Mouse (Mus musculus) CH12.LX (cell line): ENCODE measurements around the gene Myo10. TPM values are rescaled to one million over a fixed set of nuclear protein-coding genes. Genes with fewer than 3 reads are reported as not detected.
A peak's percentile ranks its signal among the peaks of the same experiment; 100 is the strongest.

Experiments
- DNase-seq: peaks from one replicate; pipeline ENCODE4 v3.0.0-alpha.2; 2013; ENCODE audit errors: extremely low read depth
- H3K27ac ChIP-seq: 2 replicates; pipeline ENCODE4 v1.5.1; 2012; ENCODE audit warnings: low read depth, mild to moderate bottlenecking, control low read depth, moderate library complexity; ENCODE audit not compliant: insufficient read depth
- H3K27me3 ChIP-seq: replicated peaks from 2 replicates; pipeline ENCODE3; 2012; ENCODE audit warnings: inconsistent platforms
- H3K36me3 ChIP-seq, 2 experiments: replicated peaks in 1 of 2; 2 replicates each; pipeline versions ENCODE3 to v1.6.1; 2012; ENCODE audit warnings: inconsistent platforms in 1 of 2, low read length in 1 of 2, mild to moderate bottlenecking in 1 of 2, mixed read lengths in 1 of 2, moderate library complexity in 1 of 2; ENCODE audit not compliant: control insufficient read depth in 1 of 2, insufficient read depth in 1 of 2
- H3K4me1 ChIP-seq, 2 experiments: 2 replicates each; pipeline ENCODE4 v1.6.1; 2012; ENCODE audit warnings: inconsistent platforms in 1 of 2, moderate library complexity in 1 of 2; ENCODE audit not compliant: insufficient read depth in 2 of 2, control insufficient read depth in 1 of 2
- H3K4me2 ChIP-seq: 2 replicates; pipeline ENCODE4 v1.6.1; 2012; ENCODE audit warnings: low read depth, mild to moderate bottlenecking, control low read depth; ENCODE audit not compliant: poor library complexity, insufficient read depth, severe bottlenecking
- H3K4me3 ChIP-seq, 3 experiments: fragments of 150-350 bp in 1 of 3; sonication (generic) in 1 of 3; replicated peaks in 1 of 3; 2 replicates each; pipeline versions ENCODE3 to v1.5.1; 2011 to 2012; ENCODE audit warnings: low read depth in 2 of 3, low read length in 2 of 3, mild to moderate bottlenecking in 2 of 3, moderate library complexity in 2 of 3, control low read depth in 1 of 3, improper control_type of control experiment in 1 of 3, inconsistent platforms in 1 of 3, mixed read lengths in 1 of 3; ENCODE audit not compliant: poor library complexity in 1 of 3
- H3K79me2 ChIP-seq: replicated peaks from 2 replicates; pipeline ENCODE4 v1.6.1; 2012; ENCODE audit warnings: mild to moderate bottlenecking, moderate library complexity; ENCODE audit not compliant: control insufficient read depth, poor library complexity, insufficient read depth, severe bottlenecking; ENCODE audit errors: extremely low read depth
- H3K9ac ChIP-seq: 2 replicates; pipeline ENCODE4 v1.6.1; 2012; ENCODE audit warnings: low read depth, mild to moderate bottlenecking, control low read depth, moderate library complexity; ENCODE audit not compliant: insufficient read depth
- H3K9me3 ChIP-seq: replicated peaks from 2 replicates; pipeline ENCODE3; 2012; ENCODE audit warnings: low read length, inconsistent platforms, mixed read lengths
- BHLHE40 ChIP-seq: IDR thresholded peaks from 2 replicates; pipeline ENCODE4 v1.6.1; 2011; ENCODE audit warnings: mild to moderate bottlenecking, low read depth, low read length, improper control_type of control experiment
- CHD1 ChIP-seq: IDR thresholded peaks from 2 replicates; pipeline ENCODE4 v1.6.1; 2012; ENCODE audit warnings: low read depth, low read length, improper control_type of control experiment, inconsistent platforms
- CHD2 ChIP-seq: IDR thresholded peaks from 2 replicates; pipeline ENCODE4 v1.6.1; 2011; ENCODE audit warnings: low read length, improper control_type of control experiment
- CTCF ChIP-seq, 2 experiments: IDR thresholded peaks in 1 of 2; conservative IDR thresholded peaks in 1 of 2; 2 replicates each; pipeline ENCODE4 v1.5.1; 2011 to 2012; ENCODE audit warnings: low read depth in 2 of 2, low read length in 2 of 2, improper control_type of control experiment in 1 of 2, inconsistent platforms in 1 of 2, mild to moderate bottlenecking in 1 of 2, moderate library complexity in 1 of 2
- E2F4 ChIP-seq: IDR thresholded peaks from 2 replicates; pipeline ENCODE4 v1.6.1; 2011; ENCODE audit warnings: low read depth, low read length, improper control_type of control experiment; ENCODE audit not compliant: insufficient replicate concordance
- ELF1 ChIP-seq: IDR thresholded peaks from 2 replicates; pipeline ENCODE4 v1.6.1; 2014; ENCODE audit warnings: low read depth, mild to moderate bottlenecking, inconsistent platforms, low read length, improper control_type of control experiment
- EP300 ChIP-seq: IDR thresholded peaks from 2 replicates; pipeline ENCODE4 v1.6.1; 2011; ENCODE audit warnings: low read length, improper control_type of control experiment
- ETS1 ChIP-seq: conservative IDR thresholded peaks from 2 replicates; pipeline ENCODE4 v1.6.1; 2012; ENCODE audit warnings: low read depth, mild to moderate bottlenecking, inconsistent platforms, low read length, improper control_type of control experiment, moderate library complexity
- GABPA ChIP-seq: IDR thresholded peaks from 2 replicates; pipeline ENCODE4 v1.6.1; 2012; ENCODE audit warnings: low read depth, low read length, improper control_type of control experiment, inconsistent platforms; ENCODE audit not compliant: insufficient replicate concordance
- HCFC1 ChIP-seq: IDR thresholded peaks from 2 replicates; pipeline ENCODE4 v1.6.1; 2012; ENCODE audit warnings: low read depth, mild to moderate bottlenecking, inconsistent platforms, low read length, improper control_type of control experiment
- JUND ChIP-seq: conservative IDR thresholded peaks from 2 replicates; pipeline ENCODE4 v1.6.1; 2011; ENCODE audit warnings: low read depth, low read length, improper control_type of control experiment
- MAFK ChIP-seq: IDR thresholded peaks from 2 replicates; pipeline ENCODE4 v1.6.1; 2011; ENCODE audit warnings: low read length, improper control_type of control experiment; ENCODE audit not compliant: insufficient replicate concordance
- MAX ChIP-seq: IDR thresholded peaks from 2 replicates; pipeline ENCODE4 v1.6.1; 2011; ENCODE audit warnings: low read length, improper control_type of control experiment
- MAZ ChIP-seq: IDR thresholded peaks from 2 replicates; pipeline ENCODE4 v1.6.1; 2012; ENCODE audit warnings: low read depth, mild to moderate bottlenecking, inconsistent platforms, low read length, improper control_type of control experiment, moderate library complexity
- MEF2A ChIP-seq: IDR thresholded peaks from 2 replicates; pipeline ENCODE4 v1.6.1; 2014; ENCODE audit warnings: low read depth, mild to moderate bottlenecking, inconsistent platforms, low read length, improper control_type of control experiment, borderline replicate concordance
- MXI1 ChIP-seq: IDR thresholded peaks from 2 replicates; pipeline ENCODE4 v1.6.1; 2011; ENCODE audit warnings: mild to moderate bottlenecking, low read depth, low read length, improper control_type of control experiment
- NELFE ChIP-seq: IDR thresholded peaks from 2 replicates; pipeline ENCODE4 v1.6.1; 2011; ENCODE audit warnings: low read depth, low read length, improper control_type of control experiment
- NRF1 ChIP-seq: IDR thresholded peaks from 2 replicates; pipeline ENCODE4 v1.6.1; 2014; ENCODE audit warnings: low read depth, mild to moderate bottlenecking, inconsistent platforms, low read length, improper control_type of control experiment, moderate library complexity
- PAX5 ChIP-seq: IDR thresholded peaks from 2 replicates; pipeline ENCODE4 v1.6.1; 2012; ENCODE audit warnings: low read length, inconsistent platforms, mixed read lengths
- POLR2A ChIP-seq: IDR thresholded peaks from 2 replicates; pipeline ENCODE4 v1.6.1; 2011; ENCODE audit warnings: low read depth, mild to moderate bottlenecking, improper control_type of control experiment, low read length
- POLR2AphosphoS2 ChIP-seq: IDR thresholded peaks from 2 replicates; pipeline ENCODE4 v1.6.1; 2011; ENCODE audit warnings: low read depth, low read length, improper control_type of control experiment
- RAD21 ChIP-seq: IDR thresholded peaks from 2 replicates; pipeline ENCODE4 v1.6.1; 2011; ENCODE audit warnings: low read depth, mild to moderate bottlenecking, low read length, improper control_type of control experiment, moderate library complexity
- RCOR1 ChIP-seq: conservative IDR thresholded peaks from 2 replicates; pipeline ENCODE4 v1.6.1; 2012; ENCODE audit warnings: low read depth, mild to moderate bottlenecking, inconsistent platforms, low read length, improper control_type of control experiment
- SIN3A ChIP-seq: IDR thresholded peaks from 2 replicates; pipeline ENCODE4 v1.6.1; 2012; ENCODE audit warnings: low read length, improper control_type of control experiment, inconsistent platforms
- SMC3 ChIP-seq: IDR thresholded peaks from 2 replicates; pipeline ENCODE4 v1.6.1; 2011; ENCODE audit warnings: low read depth, low read length, improper control_type of control experiment
- TBP ChIP-seq: conservative IDR thresholded peaks from 2 replicates; pipeline ENCODE4 v1.6.1; 2011; ENCODE audit warnings: low read depth, low read length, improper control_type of control experiment
- UBTF ChIP-seq: IDR thresholded peaks from 2 replicates; pipeline ENCODE4 v1.6.1; 2012; ENCODE audit warnings: low read depth, mild to moderate bottlenecking, inconsistent platforms, low read length, improper control_type of control experiment, moderate library complexity
- USF2 ChIP-seq: conservative IDR thresholded peaks from 2 replicates; pipeline ENCODE4 v1.6.1; 2011; ENCODE audit warnings: low read depth, low read length, improper control_type of control experiment
- ZC3H11A ChIP-seq: IDR thresholded peaks from 2 replicates; pipeline ENCODE4 v1.6.1; 2012; ENCODE audit warnings: low read depth, mild to moderate bottlenecking, inconsistent platforms, low read length, improper control_type of control experiment
- ZMIZ1 ChIP-seq: IDR thresholded peaks from 2 replicates; pipeline ENCODE4 v1.6.1; 2012; ENCODE audit warnings: low read depth, mild to moderate bottlenecking, inconsistent platforms, low read length, improper control_type of control experiment
- ZNF384 ChIP-seq: IDR thresholded peaks from 2 replicates; pipeline ENCODE4 v1.6.1; 2012; ENCODE audit warnings: low read depth, low read length, improper control_type of control experiment, inconsistent platforms
- dilution Hi-C: fragments of 300-500 bp; cut with MboI; formaldehyde crosslinking; loops from 2 replicates; pipeline ENCODE4 v1.14.3; 2020; ENCODE audit warnings: low sequenced_read_pairs; ENCODE audit not compliant: extremely low pct_unique_long_range_greater_than_20kb, extremely low pct_ligation_motif_present
- in situ Hi-C: fragments of 300-500 bp; cut with MboI; formaldehyde crosslinking; loops from 3 replicates; pipeline ENCODE4 v1.14.3; 2019; ENCODE audit warnings: low sequenced_read_pairs, low pct_ligation_motif_present, low pct_unique_long_range_greater_than_20kb, mixed read lengths
- polyA plus RNA-seq: library from polyadenylated mRNA; unstranded; fragments of >175 nt; gene quantifications from 2 replicates; pipeline ENCODE4 v1.2.1, GENCODE M21; 2012; ENCODE audit warnings: low read depth; ENCODE audit not compliant: insufficient read length
- total RNA-seq, 2 experiments: library from RNA; depleted of rRNA; stranded (reverse); fragments of 300-350 nt in 1 of 2; fragments of >200 nt in 1 of 2; gene quantifications; 2 replicates each; pipeline ENCODE4 v1.2.3; 2012 to 2014

Gene Myo10
- total and polyA plus RNA-seq, 3 experiments = 6.4 to 13.6 (median 8.6) TPM

DNA sequence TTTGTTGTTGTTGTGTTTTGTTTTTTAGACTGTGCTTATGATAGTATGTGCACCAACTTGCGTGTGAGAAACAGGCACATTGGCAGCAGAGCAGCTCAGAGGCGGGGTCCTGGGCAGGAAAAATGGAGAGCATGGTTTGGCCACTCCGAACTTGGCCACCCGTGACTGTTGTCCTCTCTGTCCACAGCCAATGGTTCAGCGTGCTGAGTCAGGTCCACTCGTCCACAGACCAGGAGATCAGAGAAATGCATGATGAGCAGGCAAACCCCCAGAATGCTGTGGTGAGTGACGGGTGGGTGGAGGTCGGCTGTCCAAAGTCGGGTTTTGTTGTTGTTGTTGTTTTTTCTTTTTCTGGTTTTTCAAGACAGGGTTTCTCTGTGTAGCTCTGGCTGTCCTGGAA is 173.2 kb downstream of the Myo10 start:
- dilution Hi-C loops (no loop called here), in situ Hi-C loops (no loop called here)
- Histone ChIP-seq H3K27ac (no peak overlapping the region), H3K36me3 (peaks cover 8 to 83% of the 10 kb centered on the region in 2 experiments), H3K79me2 (no peaks in the 10 kb centered on the region), H3K4me3 (no peak overlapping the region), H3K4me1 (0 out of 4 replicates have a peak, but pooled peaks cover 0 to 4% of the 10 kb centered on the region in 2 experiments), H3K4me2 (no peak overlapping the region), H3K27me3 (no peaks in the 10 kb centered on the region), H3K9me3 (no peaks in the 10 kb centered on the region), H3K9ac (no peak overlapping the region)
- no peak for TF ChIP-seq SMC3
- TF ChIP-seq CTCF (conservative IDR thresholded peaks at IDR 0.05 in 1 of 2, IDR thresholded peaks at IDR 0.05 in 1 of 2; ENCODE audit: low read depth in 2 of 2, low read length in 2 of 2) = no peak
- TF ChIP-seq ZC3H11A = no peak
- TF ChIP-seq ELF1 = no peak
- TF ChIP-seq HCFC1 = no peak
- TF ChIP-seq NRF1 = no peak
- no peak for TF ChIP-seq CHD1
- TF ChIP-seq POLR2AphosphoS2 = no peak
- TF ChIP-seq E2F4 = no peak
- no peak for TF ChIP-seq EP300
- TF ChIP-seq MAFK = no peak
- TF ChIP-seq NELFE = no peak
- TF ChIP-seq RCOR1 = no peak
- TF ChIP-seq POLR2A = no peak
- no peak for DNase-seq

DNA sequence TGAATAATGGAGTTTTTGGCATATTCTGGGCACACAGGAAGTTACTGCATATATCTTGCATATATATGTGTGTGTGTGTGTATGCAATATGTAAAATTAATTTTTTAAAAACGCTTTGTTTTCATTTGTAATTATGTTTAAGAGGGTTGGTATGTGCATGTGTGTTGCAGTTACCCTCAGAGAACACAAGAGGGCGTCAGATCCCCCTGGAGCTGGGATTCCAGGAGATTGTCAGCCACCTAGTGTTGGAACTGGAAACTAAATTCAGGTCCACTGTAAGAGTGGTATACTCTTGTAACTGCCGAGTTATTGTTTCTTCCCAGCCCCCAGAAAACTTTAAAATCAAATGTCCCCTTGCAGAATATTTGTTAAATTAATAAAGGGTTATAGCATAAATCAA is 174.0 kb downstream of the Myo10 start:
- Histone ChIP-seq H3K9ac (no peak overlapping the region), H3K36me3 (peaks cover 10 to 85% of the 10 kb centered on the region in 2 experiments), H3K27me3 (no peaks in the 10 kb centered on the region), H3K27ac (no peak overlapping the region), H3K4me3 (no peak overlapping the region), H3K9me3 (no peaks in the 10 kb centered on the region), H3K4me1 (0 out of 4 replicates have a peak, but pooled peaks cover 0 to 4% of the 10 kb centered on the region in 2 experiments), H3K79me2 (no peaks in the 10 kb centered on the region), H3K4me2 (no peak overlapping the region)
- in situ Hi-C loops = no loop called here
- dilution Hi-C loops = no loop called here
- DNase-seq = peak; percentile 78
- TF ChIP-seq UBTF (no peak), SMC3 (peak; percentile 87), NRF1 (no peak), ZNF384 (no peak), BHLHE40 (no peak), TBP (no peak), HCFC1 (no peak), RAD21 (peak; percentile 64), NELFE (peak; percentile 69; the same call in 1 of the 2 replicates), CTCF (conservative IDR thresholded peaks at IDR 0.05 in 1 of 2, IDR thresholded peaks at IDR 0.05 in 1 of 2; ENCODE audit: low read depth in 2 of 2, low read length in 2 of 2) (peak; percentile 88 to 100), POLR2A (no peak), JUND (peak; percentile 44; the same call in 1 of the 2 replicates), CHD2 (no peak), RCOR1 (no peak), MAZ (no peak), USF2 (no peak), MEF2A (no peak), SIN3A (0 out of 2 replicates have a peak, but pooled peaks have one; percentile 34), ZMIZ1 (no peak), ETS1 (no peak), PAX5 (no peak), ELF1 (no peak), GABPA (no peak), MAX (no peak), E2F4 (no peak), MXI1 (no peak), EP300 (no peak), CHD1 (no peak), MAFK (no peak)
